Mouse (Mus musculus) thymus, postnatal 14 days (tissue): ENCODE data around the gene Edaradd.

ENCODE experiments used
- DNase-seq: peaks from one replicate; pipeline ENCODE4 v3.0.0; 2021

The Edaradd gene

DNA sequence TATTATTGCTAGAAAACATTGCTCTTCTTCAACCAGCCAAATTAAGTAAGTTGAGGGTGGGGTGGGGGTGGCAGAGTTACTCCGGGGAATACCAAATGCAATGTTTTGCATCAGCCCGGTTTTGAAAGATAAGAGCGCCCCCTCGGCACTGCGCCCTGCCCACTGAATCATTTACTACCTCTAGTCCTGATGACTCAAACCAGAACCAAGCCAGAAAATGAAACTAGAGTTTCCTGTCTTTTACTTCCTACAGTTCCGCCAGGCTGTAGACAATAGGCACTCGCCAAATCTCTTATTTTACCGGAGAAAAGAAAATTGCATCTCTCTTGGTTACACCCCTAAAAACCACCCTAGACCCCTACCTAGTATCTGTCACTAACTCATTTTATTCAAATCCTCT is 59.8 kb downstream of the Edaradd start:
- DNase-seq, result peak; percentile 80

DNA sequence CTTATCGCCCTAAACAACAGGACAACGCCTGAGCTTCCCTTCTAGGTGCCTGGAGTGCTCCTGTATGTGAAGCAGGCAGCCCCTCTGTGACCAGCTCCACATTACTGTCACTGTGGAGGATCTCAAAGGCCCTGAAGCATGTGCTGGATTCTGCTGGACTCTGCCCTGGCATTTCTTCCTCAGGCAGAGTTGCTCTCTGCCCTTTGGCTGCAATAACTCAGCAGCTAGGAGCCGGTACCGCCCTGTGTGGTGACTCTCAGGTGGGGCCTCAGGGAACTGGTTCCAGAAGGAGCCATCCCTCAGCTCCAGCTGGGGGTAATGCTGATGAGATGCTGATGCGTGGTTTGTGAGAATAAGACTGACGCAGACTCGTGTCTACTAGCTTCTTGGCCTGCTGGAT is 63.5 kb downstream of the Edaradd start:
- DNase-seq, result no peak

DNA sequence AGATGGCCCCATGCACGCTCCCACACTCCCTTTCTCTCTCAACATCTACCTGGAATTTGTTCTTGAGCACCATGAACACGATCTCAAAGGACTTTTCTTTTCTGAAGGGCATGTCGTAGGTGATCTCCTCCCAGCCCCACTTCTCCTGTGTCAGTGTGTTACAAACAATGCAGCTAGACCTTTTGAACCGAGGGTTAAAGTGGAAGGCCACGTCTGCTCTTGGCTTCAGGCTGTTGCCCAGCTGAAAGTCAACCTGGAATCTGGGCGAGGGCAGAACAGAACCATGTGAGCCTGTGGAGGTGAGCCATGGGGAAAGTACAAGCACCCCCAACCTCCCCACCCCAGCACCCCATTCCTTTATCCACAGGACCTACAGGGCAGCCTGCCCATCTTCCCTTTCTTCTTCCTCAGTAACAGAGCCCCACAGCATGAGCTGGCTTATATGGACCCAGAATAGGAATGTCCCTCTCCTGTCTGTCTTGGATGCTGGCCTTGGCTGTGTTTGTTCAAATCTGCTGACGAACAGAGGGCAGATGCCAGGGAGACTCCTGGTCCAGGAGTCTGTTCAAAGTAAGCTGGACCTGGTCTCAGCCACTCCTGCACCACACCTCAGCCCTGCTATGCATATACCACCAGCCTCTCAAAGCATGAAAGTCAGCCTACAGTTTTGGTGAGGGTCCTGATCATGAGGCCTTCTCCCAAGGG is 65.4 kb downstream of the Edaradd start:
- no peak for DNase-seq

DNA sequence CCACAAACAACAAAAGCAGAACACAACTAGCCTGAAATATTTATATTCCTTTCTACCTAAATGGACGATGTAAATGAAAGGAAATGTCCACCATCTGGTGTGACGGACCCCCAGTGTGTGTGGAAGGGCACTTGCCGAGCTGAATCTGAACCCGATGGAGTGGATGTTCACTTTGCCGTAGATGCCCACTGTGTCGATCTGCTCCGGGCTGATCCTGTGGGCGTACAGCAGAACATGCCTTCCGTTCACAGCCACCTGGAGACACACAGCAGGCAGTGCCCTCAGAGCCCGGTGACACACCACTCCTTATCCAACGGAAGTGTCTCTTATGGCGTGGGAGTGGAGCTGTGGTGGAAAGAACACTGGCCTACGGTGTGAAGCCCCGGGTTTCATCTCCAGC is 67.1 kb downstream of the Edaradd start:
- no peak for DNase-seq

DNA sequence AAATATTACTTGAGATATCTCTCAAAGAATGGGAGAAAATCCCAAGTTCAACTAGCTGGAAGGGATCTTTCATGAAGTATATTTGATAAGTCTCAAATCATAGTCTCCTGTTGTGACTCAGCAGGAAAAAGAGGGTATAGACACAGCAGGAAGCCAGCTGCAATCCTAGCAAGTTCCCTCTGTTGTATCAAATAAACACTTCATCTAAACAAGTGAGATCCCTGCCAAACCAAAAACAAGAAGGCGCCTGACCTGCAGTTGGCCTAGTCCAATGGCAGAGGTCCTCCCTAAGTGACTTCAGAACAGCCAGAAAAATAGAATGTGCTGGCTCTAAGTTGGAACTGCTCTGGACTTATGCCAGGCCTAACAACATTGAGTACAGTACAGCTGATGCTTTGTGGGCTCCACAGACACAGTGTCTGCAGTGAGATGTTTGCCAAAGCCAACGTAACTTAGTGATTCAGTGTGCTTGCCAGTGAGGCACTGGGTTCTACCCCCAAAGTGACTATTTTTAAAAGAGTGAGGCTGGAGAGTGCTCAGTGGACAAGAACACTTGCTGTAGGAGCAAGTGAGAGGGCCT is 78.1 kb downstream of the Edaradd start:
- no peak for DNase-seq

DNA sequence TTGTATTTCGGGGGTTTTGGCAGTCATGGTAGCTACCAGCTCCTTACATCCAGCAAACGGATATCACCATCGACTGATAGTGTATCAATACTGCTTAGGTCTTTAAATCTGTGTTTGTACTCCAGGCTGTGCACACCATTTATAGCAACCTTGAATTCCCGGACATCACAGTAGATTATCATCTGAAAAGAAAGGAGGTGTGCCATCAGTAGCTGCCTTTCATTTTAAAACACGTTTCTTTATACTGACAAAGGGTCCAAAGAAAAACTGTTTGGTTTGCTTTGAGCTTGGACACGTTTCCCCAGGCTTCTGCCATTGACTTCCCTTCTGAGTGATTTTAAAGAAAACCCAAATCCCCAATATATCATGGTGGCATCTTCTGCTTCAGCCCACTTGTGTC is 79.4 kb downstream of the Edaradd start:
- no peak for DNase-seq

DNA sequence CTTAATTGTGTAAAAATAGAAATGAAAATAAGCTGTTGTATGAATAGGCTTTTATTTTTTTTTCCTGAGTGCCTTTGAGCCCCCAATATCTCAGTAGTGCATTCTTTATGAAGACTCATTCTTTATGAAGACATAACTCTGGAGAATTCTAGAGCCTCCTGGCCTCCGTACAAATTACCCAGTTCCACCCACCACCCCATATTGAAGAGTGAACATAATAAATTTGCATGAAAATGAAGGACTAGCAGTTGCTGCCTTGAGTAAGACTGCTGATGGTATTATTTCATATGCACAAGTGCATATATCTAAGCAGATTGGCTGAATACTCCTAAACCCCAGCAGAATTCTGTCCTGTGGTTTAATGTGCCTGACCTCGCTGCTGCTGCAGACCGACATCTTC is 80.7 kb downstream of the Edaradd start:
- DNase-seq, result no peak

DNA sequence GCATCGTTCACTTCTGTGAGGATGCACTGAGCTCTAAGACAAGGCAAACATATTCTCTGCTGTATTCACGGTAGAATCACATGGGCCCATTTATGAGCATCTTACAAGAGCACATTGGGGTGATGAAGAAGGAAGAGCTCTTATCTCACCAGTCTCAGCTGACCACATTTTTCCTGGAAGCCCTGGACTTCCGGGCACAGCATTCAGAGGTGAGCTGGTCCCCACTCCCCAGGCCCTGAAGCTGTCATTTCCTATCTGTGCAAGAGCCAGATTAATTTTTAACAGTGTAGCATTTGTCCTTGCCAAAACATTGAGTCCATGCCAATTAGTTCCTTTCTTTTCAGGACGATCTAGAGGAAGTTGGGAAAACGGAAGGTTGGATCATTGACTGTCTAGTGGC is 86.4 kb downstream of the Edaradd start:
- no peak for DNase-seq

DNA sequence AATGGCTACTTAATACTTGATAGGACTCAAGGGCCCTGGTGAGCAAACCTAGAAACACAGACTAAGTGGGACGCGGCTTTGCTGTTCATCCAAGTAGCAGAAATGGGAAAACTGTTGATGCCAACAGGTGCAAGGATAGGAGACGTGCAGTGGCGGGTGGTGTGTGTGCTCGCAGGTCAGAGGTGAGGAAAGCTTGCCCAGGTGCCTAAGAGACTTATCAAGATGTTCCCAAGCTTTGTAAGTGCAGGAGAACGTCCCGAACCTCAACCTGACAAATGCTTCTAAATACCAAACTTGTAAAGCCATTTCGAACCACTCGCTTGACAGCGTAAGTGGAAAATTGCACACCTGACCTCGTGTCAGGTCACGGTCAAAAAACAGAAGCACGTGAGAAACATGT is 91.7 kb downstream of the Edaradd start:
- DNase-seq, result no peak
